Mouse (Mus musculus): Measurements from ENCODE around the gene Cacna2d4.

The Cacna2d4 gene

DNA sequence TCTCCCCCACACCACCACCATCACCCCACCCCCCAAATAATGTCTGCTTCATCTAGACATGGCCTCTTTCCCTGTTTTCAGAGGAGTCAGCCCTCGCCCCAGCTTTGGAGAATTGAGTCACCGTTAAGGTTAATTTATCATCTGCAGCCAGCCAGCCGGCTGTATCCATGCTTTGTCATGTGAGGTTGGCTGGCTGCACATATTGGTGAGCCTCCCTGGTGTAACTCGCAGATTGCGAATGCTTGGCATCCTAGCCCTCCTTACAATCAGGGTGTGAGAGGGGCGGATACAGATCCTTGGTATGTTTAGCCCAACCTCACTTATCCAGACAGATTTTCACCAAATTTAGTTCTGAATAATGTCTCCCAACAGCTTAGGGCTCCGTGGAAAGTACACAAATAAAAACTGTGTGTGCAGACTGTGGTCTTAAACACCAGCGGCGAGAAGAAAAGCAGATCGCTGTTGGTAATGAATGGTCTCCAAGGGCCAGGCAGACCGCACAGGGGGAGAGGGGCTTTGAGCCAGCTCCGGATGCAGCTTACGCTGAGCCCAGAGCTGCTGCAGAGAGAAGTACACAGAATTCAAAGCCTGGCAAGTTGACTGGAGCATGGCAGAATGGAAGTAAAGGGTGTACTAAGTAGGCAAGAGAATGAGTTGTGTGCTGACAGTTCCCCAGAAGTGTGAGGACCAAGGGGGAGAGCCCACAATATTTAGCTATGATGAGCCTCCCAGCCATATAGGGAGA is 11.7 kb upstream of the Cacna2d4 start:
- DNase-seq: no peak

DNA sequence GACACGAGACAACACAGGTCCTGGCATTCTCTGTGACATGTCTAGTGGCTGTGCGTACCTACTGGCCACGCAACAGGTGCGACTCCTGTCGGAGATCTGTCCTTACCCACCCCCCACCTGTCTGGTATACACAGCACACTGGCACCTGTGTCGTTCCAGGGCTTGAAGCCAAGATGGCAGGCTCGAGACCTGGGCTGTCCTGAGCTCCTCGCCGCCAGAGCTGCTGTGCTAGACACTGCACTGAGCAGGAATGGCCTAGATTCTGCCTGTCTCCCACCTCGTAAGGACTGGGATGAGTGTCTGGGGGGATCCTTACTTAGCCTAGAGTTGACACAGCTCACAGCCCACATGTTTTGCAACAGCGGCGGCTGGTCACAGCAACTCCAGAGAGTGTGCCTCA is 11.1 kb upstream of the Cacna2d4 start:
- DNase-seq: no peak

DNA sequence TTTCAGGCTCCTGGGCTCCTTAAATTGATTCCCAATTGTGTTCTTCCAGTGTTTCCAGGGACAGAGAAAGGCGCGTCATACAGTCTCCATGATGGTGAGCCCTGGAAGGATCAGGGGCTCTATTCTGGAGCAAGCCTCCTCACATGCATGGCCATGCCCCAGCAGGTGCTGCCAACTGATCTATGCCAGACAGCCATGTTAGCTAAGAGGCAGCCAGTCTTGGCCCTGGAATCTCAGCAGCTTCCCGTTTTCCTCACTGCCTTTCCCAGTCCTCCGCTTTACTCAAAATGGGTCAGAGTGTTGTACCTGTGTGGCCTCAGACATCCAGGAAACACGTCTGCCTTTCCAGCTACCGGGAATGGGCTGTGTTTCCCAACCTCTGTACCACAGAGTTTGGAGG is 10.6 kb upstream of the Cacna2d4 start:
- DNase-seq: no peak

DNA sequence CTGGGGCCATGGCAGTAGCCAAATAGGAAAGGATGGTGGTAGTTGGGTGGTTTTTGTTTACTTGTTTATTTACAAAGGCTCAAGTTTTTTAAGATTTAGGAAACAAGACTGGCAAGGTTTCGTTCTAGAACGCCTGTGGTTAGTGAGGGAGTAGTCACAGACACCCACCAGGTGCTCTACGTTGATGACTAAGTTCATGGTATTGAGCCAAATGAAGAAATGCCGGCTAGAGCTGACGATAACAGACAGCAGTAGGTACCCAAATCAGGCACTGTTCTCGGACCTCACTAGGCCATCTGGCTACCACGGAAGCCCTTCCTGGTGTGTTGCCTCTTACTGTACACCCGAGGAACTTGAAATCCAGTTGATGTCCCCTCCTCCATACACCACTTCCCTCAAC is 9.3 kb upstream of the Cacna2d4 start:
- DNase-seq: no peak

DNA sequence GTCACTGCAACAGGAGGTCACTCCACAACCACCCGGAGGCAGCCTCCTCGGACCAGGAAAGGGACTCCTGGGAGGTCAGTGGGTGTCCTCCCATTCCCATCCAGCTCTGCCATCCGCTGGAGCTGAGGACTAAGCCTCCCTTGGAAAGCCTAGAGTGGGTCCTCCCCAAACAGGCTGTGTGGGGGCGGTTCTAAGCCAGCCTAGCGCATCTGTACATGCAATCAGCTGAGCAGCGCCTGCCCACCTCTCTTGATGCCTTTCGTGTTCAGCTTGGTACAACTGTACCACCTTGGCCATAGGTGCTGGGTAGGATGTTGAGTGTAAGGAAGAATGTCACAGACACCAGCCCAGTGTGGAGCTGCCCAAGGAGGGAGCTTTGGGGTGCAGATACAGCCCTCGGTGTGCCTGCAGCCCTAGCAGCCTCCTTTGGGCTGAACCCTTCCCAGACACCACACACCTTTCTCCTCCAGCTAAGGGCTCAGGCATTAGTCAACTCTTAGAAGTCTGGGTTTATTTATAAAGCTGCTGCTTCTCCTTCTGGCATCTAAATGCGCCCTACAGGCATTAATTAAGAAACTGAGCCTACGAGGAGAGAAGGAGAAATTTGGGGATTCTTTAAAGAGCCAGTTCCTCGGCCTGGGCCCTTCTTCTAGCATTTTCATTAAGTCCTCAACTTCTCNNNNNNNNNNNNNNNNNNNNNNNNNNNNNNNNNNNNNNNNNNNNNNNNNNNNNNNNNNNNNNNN is 7.3 kb upstream of the Cacna2d4 start:
- DNase-seq: no peak

DNA sequence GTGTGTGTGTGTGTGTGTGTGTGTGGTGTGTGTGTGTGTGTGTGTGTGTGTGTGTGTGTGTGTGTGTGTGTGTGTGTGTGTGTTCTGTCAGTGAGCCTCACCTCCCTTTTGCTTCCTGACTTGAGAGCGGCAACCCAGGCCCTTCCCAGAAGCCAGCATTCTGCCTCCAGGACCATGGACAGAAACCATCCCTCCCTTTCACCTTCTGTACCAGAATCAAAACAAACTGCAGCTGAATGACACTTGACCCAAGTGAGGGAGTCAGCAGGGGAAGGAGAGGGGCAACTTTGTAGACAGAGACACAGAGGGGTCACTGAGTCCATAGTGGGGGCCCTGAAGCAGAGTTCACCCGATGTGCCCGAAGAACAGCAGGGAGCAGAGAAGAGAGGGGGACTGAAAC is 3.3 kb upstream of the Cacna2d4 start:
- DNase-seq: no peak

DNA sequence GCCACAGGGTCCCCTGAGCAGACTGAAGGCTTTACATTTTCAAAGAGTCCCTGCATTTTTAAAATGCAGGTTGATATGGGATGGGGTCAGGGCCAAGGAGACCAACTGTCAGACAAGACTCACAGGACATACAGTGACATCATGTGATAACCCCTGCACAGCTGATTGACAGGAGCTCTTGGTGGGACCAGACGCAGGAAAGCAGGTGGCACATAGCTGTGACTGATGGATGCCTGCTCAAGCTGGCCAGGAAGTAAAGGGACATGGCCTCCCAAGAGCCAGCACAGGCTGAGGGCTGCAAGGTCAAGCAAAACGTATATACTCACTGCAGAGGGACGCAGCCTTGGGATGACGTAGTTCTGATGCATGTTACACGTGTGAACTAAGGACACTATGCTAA is 885 bp upstream of the Cacna2d4 start:
- DNase-seq: no peak

DNA sequence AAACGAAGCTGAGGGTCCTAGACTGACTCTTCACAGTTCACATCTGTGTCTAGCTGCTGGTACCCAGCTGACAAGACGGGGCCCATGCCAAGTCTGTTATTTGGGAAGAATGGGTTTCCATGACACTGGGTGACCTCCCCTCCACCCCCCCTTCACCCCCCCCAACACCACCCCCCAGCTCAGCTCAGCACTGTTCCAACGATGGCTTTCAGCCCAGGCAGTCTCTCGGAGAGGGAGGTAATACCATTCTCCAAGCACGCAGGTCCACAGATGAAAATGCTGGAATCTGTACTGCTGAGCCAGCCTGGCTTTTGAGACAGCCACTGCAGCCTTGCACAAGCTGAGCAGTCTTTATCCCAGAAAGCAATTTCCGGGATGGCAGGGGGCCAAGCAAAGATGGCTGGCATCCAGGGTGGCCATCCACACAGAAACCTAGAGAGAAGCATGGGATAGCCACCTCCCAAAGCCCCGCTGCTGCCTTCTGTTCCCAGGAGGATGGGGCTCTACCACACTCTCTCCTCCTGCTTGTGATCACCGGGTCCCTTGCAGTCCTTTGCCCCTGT is 1.2 kb downstream of the Cacna2d4 start:
- DNase-seq: peak; percentile 84

DNA sequence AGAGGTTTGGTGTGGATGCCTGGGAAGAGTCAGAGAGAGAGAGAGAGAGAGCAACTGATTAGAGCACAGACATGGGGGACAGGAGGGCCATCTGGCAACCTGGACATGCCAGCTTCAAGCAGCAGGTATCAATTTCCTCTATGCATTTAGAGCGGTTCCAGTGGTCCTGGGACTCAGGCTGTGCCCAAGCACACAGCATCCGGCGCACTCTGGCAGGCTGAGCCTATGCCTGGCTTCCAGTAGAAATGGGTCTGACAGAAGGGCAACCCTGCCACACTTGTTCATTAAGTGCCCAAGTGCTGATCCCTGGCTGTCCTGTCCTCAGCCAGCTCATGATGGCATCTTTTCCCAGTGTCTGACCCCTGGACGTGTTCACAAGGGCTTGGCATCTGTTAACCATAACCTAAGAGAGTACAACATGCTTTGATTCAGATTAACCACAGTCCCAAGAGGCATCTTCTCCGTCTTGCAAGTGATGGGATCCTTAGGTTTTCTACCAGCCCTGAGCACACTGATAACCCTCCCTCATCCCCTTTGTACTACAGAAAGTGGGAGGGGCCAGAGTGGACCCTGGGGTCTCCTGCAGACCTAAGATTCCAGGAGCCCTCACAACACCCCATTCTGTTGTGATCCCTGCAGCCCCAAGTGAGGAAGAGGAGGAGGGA is 3.1 kb downstream of the Cacna2d4 start:
- DNase-seq: no peak

DNA sequence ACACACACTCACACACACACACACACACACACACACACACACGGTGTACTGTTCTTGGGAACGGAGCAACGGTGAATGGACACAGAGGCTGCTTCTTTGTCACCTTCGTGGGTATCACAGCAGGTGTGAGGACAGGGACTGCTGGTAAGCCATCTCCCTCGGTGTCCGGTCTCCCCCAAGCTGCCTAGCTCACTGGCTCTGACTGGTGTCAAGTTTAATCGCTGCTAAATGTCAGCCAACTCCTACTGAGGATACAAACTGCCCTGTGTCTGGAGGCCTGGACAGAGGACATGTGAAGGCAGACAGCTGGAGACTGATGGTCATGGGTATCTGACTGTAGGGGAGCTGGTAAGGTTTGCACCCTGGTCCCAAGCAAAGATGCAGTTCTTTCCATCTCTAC is 3.9 kb downstream of the Cacna2d4 start:
- DNase-seq: no peak

DNA sequence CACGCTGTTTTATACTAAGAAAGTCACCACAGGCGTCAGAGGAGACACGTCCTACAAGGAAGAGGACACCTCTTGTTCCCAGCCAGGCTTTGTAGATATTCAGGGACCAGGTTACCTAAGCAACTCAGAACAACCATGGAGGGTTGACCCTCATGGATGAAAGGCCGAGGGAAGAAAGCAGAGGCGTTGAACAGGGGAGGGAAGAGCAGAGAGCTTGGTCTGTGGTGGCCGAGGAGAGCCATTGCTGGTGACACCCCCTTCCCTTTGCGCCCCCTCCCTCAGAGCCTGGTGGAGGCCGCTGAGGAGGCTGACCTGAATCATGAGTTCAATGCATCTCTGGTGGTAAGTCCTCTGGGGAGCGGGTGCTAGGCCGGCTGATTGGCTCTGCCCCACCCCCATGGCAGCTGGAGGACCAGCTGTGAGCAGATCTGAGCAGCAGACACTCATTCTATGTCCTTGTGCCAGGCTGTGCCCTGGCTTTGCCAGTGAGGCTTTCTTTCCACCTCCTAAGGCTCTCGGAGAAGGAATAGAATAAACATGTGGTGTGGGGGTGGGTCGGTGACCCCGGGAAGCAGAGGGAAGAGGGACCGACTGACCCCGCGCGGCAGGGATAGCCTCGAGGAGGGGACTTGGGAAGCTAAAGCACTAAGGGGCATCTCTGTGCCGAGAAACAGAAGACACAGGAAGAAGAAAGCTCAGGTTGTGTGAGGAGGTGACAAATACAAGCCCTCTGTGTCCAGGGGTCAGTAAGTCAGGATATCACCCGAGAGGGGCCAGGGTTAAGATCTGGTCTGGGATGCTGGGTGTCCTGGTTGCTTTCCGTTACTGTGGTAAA is 4.8 kb downstream of the Cacna2d4 start:
- no peak for DNase-seq

DNA sequence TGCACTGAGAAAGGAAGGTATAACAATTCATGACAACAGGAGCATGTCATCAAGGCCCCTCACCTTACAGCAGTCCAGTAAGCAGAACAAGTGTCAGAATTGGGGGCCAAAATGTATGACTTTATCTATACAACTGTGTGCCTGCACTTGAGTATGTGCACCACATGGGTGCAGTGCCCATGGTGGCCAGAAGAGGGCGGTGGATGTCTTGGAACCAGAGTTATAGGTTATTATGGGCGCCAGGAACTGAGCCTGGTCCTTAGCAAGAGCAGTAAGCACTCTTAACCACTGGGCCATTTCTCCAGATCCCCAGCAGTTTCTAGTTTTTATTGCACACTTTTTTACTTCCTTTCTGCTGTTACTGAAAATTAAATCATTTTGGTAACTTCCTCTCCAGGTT is 9.8 kb downstream of the Cacna2d4 start:
- DNase-seq: no peak

DNA sequence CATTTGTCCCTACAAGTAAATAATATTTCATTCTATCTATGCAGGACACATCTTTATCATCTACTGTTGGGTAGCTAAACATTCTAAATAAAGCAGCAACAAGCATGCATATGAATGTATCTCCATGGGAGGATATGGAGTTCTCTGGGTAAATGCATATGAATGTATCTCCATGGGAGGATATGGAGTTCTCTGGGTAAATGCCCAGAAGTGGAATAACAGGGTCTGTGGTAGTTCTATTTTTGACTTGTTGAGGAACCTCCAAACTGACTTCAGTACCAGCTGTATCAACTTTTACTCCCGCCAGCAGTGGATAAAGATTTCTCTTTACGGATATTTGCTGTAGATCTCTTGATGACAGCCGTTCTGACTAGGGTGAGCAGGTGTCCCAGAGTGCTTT is 12.3 kb downstream of the Cacna2d4 start:
- DNase-seq: no peak

DNA sequence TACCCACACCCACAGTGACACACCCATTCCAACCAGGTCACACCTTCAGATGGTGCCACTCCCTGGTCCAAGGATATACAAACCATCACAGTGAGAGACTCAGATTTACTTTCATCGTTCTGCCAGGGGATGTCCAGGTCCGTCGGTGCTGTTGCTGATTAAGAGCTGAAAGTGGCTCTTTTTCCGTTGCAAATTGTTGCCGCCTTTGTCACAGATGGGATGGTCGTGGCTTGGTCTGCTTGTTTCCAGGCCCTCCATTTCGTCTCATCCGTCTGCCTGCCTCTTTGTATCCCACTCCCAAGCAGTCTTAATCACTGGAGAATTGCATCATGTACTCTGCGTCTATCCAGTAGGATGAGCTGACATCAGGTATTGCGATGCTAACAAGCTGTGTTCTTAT is 13.4 kb downstream of the Cacna2d4 start:
- DNase-seq: no peak

DNA sequence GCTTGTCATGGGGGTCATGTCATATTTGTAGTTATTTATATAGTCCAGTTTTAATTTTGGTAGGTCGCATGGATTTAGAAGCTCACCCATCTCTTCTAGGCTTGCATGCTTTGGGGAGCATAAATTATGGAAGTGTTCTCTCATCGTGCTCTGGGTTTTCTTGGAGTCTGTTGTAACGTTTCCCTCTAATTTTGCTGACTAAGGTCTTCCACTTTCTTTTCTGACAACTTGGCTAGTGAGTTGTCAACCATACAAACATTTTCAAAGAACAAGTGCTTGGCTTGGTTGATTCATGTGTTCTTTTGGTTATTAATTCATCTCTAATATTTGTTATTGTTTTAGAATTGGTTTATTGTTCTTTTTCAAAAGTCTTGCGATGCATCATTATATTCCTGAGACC is 15.4 kb downstream of the Cacna2d4 start:
- DNase-seq: no peak

DNA sequence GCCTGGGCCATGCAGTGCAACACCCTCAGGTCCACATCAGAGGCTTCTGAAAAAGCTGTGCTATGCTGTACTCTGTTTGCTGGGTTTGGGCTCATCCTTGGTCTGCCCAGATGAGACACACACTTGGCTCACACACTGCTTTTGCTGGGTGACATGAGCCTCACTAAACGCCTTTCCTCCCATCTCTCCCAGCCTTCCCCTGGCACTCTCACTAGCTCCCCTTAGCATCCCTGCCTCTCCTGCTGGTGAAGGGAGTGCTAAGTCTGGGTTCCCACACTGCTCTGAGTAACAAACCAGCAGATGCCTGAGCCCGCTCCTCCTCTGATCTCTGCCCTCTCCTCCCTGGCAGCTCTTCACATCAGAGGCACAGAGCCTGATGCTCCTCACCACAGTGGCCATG is 40.4 kb downstream of the Cacna2d4 start:
- DNase-seq: no peak

DNA sequence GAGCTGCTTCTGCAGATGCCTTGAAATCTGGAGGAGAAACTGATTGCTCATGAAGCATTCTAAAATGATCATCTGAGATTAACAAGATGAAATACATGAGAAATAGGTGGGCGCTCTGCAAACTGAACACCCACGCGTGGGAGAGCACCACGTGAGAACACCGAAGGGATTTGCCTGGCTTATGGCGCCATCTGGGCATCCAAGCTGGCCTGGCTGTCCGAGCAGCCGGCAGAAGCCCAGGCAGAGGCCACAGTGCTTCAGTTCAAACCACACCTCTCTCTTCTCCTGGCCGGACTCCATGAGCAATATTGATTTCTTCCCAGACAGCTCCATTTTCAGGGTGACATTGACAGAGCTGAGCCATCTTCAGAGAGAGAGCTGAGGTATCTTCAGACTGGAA is 44.4 kb downstream of the Cacna2d4 start:
- peak; percentile 68 for DNase-seq

DNA sequence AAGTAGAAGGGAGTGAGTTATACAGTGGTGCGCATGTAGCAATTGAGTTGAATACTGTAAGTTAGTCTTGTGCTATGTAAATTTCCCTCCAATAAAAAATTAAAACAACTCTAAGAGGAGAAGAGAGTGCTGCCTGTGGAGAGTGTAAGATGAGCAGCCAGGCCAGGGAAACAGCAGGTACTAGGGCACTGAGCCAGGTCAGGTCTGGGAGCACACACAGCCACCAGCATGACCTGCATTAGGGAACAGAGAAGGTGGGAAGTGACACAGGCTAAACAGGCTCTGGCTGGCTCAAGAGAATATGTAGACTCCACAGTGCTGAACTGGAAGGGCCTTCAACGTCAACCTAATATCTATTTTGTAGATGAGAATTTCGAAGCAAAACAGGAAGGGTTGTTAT is 65.0 kb downstream of the Cacna2d4 start:
- DNase-seq: peak; percentile 81

DNA sequence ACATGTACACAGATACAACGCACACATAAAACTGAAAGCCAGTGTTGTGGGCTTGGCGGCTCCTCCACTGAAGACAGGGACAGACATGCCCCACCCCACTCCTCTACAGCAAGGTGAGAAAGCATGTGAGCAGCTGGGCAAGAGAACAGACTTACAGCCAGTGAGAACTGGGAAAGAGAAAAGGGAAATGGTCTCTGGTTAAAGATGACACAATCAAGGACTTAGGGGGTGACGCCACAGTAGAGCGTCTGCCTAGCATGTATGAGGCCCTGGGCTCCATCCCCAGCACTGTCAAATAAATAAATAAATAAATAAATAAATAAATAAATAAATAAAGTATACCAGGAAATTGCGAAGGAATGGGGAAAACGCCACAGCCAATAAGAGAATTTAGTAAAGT is 67.0 kb downstream of the Cacna2d4 start:
- DNase-seq: no peak

DNA sequence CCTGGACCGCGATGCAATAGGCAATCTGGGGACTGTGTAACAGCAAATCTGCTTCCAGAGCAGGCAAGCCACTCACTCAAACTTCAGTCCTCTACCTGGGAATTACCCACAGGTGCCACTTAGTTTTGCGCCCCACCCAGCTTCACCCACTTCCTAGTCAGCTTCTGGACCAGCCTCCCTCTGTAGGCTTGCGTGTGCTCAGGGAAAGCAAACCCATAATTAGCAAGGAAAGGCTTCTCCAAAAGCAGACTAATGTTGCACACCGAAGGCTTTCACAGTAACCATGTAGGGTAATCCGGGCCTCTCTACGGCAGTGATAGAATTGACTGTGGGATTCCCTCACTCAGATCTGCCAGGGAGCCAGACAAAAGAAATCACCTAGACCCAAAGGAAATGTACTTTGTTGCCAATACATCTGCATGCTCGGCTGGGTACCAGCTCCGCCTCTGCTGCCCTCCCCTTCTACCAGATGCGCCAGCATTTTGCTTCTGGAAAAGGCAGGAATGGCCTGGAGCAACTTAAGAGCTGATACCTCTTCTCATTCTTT is 71.6 kb downstream of the Cacna2d4 start:
- no peak for DNase-seq

DNA sequence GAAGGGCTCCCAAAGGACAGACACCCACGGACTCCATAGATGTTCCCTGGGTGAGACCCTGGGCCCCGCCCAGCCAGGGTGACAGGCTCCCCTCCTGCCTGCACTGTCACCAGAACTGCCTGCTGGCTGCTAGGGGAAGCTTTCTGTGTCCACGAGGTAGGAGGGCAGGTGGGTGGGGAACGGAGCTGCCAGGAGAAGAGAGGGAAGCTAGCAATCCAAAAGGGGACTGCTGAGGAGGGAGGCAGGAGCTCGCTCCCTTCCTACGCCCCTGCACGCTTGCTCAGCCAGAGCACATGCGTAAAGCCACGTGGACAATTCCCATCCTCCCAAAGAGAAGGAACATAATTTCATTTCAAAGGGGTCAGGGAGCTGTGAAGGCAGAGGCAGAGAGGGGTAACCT is 73.8 kb downstream of the Cacna2d4 start:
- no peak for DNase-seq

DNA sequence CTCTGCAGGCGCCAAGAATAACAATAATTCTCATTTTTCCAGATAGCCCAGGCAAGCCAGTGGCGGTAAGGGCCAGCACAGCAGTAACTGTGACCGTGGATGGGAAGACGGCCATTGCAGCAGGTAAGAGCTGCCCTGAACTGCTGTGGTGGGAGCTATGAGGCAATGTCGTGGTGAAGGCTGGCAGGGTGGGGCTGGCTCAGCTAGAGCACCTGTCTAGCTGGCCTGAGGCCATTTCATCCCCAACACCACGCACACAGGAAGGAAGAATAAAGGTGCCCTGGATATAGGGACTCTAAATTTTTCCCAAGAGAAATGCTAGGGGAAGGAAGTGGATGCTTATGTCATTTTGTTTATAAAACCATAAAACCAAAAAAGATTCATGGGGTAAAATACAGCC is 76.1 kb downstream of the Cacna2d4 start:
- no peak for DNase-seq

DNA sequence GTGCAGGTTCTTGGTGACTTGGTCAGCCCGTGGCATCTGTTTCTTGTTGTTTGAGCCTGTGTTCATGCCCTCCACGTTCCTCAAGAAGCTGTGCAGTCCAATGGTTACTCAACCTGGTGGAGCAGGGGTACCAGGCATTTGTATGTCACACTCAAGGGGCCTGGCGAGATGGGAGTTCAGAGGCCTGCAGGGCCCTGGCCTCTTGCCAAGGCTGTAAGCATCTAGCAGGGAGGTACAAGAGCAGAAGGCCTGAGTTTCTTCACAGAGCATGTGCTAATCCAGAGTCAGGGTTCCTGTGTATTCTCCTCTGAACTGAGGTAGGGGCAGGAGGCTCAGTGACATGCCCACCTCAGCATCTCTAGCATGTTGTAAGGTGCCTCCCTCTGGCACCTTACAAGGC is 76.8 kb downstream of the Cacna2d4 start:
- DNase-seq: no peak

All from cerebellum, adult 11 months (tissue).